Mouse (Mus musculus): ENCODE data around the gene Fkbp11.

- TF ChIP-seq CTCF (IDR thresholded peaks at IDR 0.05 in 2 of 3, conservative IDR thresholded peaks at IDR 0.05 in 1 of 3; ENCODE audit: control insufficient read depth in 1 of 3, insufficient read depth in 1 of 3, low read depth in 2 of 3, low read length in 3 of 3, poor library complexity in 1 of 3, severe bottlenecking in 1 of 3) (no peak), ETS1 (IDR thresholded peaks at IDR 0.05; ENCODE audit: low read depth, low read length) (no peak), MAX (IDR thresholded peaks at IDR 0.05; ENCODE audit: low read length) (no peak), POLR2A (IDR thresholded peaks at IDR 0.05; ENCODE audit: control insufficient read depth in 1 of 2, insufficient read depth in 1 of 2, low read depth in 1 of 2, low read length in 2 of 2, poor library complexity in 1 of 2) (no peak), HCFC1 (IDR thresholded peaks at IDR 0.05; ENCODE audit: low read depth, low read length) (no peak), ZNF384 (IDR thresholded peaks at IDR 0.05; ENCODE audit: low read depth, low read length) (no peak), KAT2A (conservative IDR thresholded peaks at IDR 0.05; ENCODE audit: low read depth, low read length) (no peak), ELF1 (IDR thresholded peaks at IDR 0.05; ENCODE audit: low read depth, low read length) (no peak), EP300 (IDR thresholded peaks at IDR 0.05; ENCODE audit: low read depth in 1 of 2, low read length in 2 of 2) (no peak), UBTF (IDR thresholded peaks at IDR 0.05; ENCODE audit: borderline replicate concordance, insufficient read depth, low read depth, low read length) (no peak)
Observed at GRCm38 (mm10) chr15:98774096-98774495, 46.1 kb upstream of the Fkbp11 start.

Data from MEL (cell line).